Mouse (Mus musculus): ENCODE data around the gene Usp13.
A peak's percentile ranks its signal among the peaks of the same experiment; 100 is the strongest.

Usp13 gene

DNA sequence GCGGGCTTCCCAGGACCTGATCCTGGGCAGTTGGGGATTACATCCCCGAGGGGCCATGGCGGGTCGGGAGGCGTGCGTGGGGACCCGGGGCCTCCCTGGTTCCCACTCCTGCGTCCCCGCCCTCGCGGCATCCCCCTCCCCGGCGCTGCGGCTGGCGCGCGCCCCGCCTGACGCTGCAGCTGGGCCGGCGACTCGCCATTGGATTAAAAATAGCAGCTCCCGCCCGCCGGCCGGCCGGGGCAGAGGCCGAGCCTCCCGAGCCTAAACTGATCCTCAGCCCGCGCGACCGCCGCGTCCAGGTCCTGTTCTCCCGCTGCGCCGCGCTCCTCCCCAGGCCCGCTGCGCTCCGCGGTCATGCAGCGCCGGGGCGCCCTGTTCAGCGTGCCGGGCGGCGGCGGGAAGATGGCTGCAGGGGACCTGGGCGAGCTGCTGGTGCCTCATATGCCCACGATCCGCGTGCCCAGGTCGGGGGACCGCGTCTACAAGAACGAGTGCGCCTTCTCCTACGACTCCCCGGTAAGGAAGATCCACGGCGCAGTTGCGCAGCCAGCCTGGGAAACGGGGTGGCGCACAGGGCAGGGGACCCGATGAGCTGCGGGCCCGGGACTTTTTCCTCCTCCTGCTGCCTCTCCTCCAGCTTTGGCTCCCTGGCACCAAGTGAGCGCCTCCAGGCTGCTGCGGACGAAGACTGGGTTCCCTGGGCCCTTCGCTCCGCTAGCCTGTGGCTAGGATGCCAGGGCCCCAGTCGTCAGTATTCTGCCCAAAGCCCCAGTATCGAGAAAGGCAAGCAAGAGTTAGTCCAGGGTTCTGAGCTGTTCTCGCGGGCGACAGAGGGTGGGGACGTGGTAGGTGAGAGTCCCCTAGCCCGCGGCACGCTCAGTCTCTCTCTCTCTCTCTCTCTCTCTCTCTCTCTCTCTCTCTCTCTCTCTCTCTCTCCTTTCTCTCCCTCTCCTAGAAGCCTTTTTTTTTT lies at the start of gene Usp13:
TSS of gene Usp13 (plus strand) at position 190 of the 970 bp plus-strand sequence.
- DNase-seq: peak; percentile 66

GRCm38 (mm10) chr3:32770781-32771180 lies 46.6 kb upstream of the Usp13 start:
- no peak for DNase-seq

GRCm38 (mm10) chr3:32817001-32817356 lies 367 bp upstream of the Usp13 start:
- no peak for DNase-seq

- no peak for DNase-seq
Observed at GRCm38 (mm10) chr3:32818327-32818900, 1.1 kb downstream of the Usp13 start.

- DNase-seq: no peak
Observed at GRCm38 (mm10) chr3:32822620-32823019, 5.3 kb downstream of the Usp13 start.

DNA sequence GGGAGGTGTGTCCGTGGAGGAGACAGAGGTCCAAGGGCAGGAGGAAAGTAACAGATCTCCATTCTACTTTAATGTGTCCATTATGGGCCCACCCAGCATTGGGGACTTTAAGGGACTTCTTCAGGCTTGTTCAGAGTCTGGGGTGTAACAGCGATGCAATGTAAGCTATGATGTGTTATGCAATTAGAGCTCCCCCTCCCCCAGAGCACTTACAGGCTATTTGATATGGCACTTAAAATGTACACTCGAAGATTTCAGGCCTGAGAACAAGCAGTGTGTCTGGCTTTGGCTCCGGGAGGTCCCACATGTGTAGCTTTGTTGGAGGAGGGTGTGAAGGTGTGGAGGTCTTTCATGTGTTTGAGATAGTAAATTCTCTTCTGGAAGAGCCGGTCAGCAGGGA lies 7.6 kb downstream of the Usp13 start:
- no peak for DNase-seq

DNA sequence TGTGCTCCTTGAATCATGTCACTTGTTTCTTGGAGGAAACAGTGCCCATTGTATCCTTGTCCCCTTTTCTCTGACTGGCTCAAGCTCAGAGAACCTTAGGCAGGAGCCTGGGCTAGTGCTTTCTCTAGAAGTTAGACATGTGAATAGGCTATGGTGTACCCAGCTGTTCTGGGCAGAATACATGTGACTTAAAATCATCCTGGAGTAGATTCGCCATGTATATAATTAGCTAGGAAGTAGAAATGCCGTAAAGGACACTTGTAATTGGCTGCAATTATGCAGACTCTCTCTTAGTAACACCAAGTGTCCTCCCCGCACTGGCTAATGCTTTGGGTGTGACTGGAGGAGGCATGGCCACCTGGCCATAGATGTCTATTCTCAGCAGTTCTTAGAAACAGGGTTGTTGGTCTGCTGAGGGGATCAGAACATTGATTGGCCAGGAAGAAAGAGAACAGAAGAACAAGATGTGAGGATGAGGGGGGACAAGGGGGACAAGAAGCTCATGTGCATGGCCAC lies 8.7 kb downstream of the Usp13 start:
- no peak for DNase-seq

GRCm38 (mm10) chr3:32826701-32827100 lies 9.4 kb downstream of the Usp13 start:
- DNase-seq: peak; percentile 49

GRCm38 (mm10) chr3:32833871-32834270 lies 16.5 kb downstream of the Usp13 start:
- DNase-seq: no peak

DNA sequence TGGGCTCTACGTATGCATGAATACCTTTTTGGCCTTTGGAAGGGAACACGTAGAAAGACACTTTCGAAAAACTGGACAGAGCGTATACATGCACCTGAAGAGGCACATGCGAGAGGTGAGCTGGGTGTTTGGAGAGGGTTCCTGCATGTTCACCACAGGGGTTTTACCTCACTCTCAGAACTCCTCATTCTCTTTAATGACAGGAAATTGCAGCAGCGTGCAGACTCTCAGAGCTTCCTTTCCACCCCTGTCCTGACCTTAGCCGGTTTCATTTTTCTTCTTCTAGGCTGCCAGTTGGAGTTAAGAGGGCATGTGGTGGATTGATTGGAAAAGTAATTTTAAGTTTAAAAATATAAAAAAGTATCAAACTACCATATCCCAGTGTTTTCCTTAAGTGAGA lies 20.5 kb downstream of the Usp13 start:
- no peak for DNase-seq

DNA sequence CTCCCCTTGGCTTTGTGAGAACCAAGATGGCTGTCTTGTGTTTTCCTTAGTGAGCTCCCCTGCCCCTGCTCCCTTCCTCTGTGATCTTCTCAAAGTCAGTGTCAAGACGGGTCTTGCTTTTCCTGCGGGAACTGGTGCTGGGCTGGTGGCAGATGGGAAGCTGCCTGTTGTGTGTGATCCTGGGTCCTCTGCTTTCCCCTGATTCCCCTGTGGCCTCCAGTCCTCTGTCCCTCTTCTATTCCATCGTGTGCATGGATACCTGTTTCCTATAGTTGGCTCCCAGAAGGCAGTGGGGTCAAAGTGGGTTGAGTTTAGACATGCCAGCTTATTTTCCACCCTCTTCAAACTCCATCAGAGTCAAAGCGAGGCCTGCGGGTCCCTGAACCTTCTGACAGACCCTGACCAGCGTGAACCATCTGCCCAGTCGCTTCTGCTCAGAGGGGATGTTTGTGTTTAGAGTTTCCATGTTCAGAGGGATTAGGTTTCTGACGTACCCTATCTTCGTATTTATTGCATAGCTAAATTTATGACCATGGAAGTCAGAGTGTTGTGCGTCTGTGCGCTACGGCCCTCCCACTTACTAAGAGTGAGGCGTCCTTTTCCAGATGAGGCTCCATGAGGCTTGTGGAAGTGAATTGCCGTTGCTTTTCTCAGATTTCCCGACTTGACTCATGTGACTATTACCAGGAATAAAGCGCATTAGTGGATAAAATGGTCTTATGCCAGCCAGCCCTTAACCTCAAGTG lies 39.2 kb downstream of the Usp13 start:
- DNase-seq: no peak

DNA sequence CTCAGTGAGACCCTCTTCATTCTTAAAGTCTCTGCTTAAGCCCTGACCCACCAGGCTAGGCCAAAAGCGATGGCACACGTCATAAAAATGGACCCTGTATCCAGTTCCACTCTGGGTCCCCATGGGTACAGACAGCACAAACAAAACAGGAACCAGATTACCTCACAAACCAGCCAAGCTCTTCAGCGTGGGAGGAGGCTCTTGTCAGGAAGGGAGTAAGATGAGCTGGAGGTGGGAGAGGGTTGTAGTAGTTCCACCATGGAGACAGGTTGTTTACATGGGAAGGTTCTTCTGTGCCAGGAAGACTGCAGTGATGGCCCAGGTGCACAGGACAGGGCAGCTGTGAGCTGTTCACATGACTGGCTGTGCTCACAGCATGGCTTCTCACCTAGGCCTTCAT lies 53.7 kb downstream of the Usp13 start:
- no peak for DNase-seq

DNA sequence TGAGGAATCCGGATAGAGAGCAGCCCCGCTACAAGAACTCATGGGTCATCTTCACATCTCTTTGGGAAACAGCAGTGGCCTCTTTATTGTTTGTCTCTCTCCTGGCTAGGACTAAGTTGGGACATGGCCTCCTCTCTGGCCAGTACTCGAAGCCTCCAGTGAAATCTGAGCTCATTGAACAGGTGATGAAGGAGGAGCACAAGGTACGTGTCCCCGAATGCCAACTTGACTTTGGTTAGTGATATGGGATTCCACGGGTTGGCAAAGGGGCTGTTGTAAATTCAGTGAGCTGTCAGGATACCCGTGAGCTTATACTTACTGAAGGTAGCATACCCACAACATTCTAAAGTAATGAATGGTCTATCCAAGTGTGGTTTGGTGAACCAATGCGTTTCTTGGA lies 69.0 kb downstream of the Usp13 start:
- DNase-seq: no peak

DNA sequence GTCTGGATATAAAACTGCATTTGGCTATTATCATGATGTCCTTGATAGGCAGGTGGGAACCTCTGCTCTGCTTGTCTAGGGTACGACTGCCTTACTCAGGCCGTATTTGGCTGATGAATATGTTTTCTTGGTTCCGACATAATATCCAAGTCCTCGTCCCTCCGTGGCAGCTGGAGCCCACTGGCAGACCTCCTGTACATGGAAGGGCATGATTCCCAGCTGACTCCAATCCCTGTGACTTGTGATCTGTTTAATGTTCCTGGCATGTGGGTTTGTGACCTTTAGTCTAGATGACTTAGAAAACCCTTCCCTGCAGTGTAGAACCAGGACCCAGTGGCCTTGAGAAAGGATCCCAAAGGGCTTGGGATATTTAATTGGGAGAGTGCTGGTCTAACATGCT lies 71.5 kb downstream of the Usp13 start:
- DNase-seq: no peak

DNA sequence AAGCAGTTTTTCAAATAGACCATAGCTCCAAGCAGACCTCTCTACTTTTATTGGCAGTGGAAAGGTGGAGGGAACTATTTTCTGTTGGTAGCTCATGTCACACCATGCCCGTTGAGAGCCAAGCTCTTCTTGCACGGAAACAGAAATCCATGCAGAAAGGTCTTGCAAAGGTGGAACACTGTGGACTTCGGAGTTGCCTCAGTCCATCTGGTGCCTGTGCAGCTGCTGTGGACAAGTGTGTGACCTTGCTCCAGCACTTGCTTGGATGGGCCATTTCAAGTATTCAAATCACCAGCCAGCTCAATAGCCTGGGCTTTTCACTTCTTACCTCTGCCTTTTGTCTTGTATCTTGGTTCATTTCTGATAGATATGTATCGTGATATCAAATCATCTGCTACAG lies 72.8 kb downstream of the Usp13 start:
- no peak for DNase-seq

- DNase-seq: no peak
Observed at GRCm38 (mm10) chr3:32903462-32903861, 86.1 kb downstream of the Usp13 start.

DNA sequence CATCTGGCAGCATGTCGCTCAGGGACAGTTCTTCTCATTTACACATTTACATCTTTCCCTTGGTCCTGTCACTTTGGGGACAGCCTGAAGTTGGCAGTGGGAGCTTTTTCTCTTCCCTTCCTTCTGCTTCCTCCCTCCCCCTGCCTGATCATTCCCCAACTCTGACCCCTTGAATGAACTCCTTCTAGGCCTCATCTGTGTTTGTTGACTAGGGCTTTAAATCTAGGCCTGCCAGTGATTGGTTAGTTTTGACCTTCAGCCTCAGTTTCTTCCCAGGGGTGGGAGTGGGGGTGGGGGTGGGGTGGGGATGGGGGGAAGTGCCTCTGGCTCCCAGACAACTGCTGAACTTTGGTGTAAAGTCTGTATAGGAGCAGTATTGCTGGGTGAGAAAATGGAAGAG lies 87.3 kb downstream of the Usp13 start:
- DNase-seq: no peak

DNA sequence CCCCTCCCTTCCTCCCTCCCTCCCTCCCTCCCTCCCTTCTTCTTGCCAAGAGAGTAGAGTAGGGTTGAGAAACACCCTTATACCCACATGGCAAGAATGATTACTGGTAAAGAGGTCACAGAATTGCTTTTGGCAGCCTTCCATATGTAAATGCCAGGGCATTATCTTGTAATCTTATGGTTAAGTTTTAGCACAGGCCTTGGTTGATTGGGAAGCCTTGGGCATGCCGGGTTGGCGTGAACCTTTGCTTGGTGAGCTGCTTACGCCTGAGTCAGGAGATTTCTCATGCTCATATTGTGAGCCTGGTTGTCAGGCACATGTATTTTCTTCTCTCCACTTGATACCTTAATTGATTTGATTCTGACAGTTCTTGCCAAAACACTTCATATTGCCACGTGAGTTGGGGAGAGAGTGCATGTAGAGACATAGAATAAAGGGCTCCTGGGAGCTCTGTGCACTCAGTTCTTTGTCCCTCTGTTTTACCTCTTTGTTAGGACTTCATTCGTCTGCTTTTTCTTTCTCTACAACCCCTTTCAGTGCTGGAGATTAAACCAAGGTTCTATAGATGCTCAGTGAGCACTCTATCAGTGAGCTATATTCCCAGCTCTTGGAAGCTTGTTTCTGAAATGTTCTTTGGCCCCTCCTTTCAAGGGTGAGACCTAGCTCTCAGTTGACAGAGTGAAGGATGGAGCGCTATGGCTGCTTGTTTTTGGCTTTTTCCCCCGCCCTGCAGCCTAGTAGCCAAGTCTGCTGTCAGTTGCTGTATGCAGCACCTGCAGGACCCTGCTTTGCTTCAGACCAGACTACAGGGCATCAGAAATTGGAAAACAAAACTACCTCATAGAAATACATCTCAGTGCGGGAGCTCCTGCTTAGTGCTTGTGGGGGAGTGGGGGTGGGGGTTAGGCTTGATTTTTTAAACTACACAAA lies 88.8 kb downstream of the Usp13 start:
- no peak for DNase-seq

DNA sequence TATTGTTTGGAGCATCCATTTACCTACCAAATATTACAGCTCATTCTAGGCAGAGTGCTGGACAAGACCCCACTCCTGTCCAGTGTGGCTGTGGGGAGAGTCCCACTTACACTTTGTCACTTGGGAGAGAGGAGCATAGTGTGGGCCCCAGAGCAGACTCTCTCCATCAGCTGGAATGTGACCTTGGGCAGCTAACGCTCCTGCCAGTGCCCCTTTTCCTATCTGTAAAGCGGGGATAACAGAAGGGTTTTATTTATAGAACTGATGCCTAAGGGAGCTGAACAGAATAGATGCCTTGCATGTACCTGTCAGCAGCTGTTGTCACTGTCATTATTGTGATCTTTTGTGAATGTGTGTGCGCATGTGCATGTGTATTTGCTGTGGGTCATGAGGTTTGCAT lies 91.1 kb downstream of the Usp13 start:
- no peak for DNase-seq

DNA sequence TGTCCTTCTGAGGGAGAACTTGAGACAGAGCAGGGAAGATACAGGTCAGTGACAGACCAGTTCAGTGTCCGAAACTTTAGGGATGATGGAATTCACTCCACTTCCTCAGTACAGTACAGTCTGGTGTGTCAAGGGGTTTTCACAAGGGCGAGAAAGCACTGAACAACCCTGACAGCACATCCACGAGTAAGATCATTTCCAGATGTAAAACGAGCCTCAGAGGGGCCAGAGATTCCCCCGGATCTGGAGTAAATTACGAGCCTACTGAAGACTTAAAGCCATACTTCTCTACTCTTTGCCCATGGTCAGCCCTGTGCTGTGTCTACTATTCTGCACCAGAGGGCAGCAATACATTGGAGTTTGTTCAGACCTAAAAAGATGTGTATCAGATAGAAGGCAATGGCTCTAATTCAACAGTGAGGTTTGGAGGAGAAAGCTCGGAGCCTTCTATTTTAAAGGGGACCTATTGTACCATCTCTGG lies 92.8 kb downstream of the Usp13 start:
- peak; percentile 15 for DNase-seq

- no peak for DNase-seq
Observed at GRCm38 (mm10) chr3:32924168-32924567, 106.8 kb downstream of the Usp13 start.

DNA sequence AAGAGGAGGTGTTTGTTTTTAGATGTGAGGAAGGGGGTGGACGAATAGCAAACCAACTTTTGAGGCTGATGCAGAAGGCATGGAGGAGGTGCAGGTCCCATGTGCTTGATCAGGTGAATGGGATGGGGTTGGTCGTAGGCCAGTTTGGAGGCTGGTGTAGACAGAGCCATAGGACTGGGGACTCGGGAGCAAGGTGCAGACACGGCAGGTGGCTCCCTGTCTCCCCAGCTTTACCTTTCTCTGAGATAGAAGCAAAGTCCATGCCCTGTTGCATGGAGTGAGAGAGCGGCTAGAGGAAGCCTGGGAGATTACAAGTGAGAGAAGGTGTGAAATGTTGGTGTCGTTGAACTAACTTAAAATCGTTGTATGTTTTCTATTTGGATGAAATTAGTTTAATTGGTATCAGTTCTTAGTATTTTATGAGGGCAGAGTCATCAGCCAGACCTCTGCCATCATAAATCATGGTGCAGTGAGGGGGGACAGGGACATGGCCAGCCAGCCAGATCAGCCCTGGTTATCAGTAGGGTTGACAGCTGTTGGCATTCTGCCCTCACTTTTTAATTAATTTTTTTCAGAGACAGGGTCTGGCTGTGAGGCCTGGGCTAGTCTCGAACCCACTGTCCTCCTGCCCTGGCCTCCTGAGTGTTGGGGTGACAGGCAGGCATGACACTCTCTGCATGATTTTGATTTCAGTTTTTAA lies 122.6 kb downstream of the Usp13 start:
- no peak for DNase-seq
